Mouse (Mus musculus): ENCODE measurements at regions not wholly inside any gene's neighbourhood (a gene's known extent, or its start where the extent isn't known, plus 50 kb on each side); places are given as distances from the start of the nearest gene placed in this dataset.

GRCm38 (mm10) chr11:44163748-44164147, 236.1 kb upstream of the Il12b start:
- TF ChIP-seq CTCF (conservative IDR thresholded peaks at IDR 0.05; ENCODE audit: insufficient read depth, insufficient read length, low read depth, low read length) = no peak
- TF ChIP-seq POLR2A (IDR thresholded peaks at IDR 0.05; ENCODE audit: low read depth, low read length) = no peak
